Mouse (Mus musculus) midbrain, embryonic 12.5 days (tissue): ENCODE results near the gene Tob1. TPM values are rescaled to one million over a fixed set of nuclear protein-coding genes. Genes with fewer than 3 reads are reported as not detected.

Source experiments
- ATAC-seq: fragments of 200-750 bp; cut with Nextera tagmentation; 2 replicates; pipeline ENCODE4 v1.8.0; 2017; ENCODE audit warnings: low read depth, moderate TSS enrichment, moderate library complexity; ENCODE audit not compliant: low FRiP score
- H3K27ac ChIP-seq: fragments of 300-500 bp; sonication (generic); replicated peaks from 2 replicates; pipeline ENCODE4 v1.5.1; 2016; ENCODE audit warnings: mild to moderate bottlenecking
- H3K27me3 ChIP-seq: fragments of 300-500 bp; sonication (generic); 2 replicates; pipeline ENCODE4 v1.6.1; 2016; ENCODE audit warnings: mild to moderate bottlenecking
- H3K36me3 ChIP-seq: fragments of 300-500 bp; sonication (generic); 2 replicates; pipeline ENCODE4 v1.6.1; 2016
- H3K4me1 ChIP-seq: fragments of 300-500 bp; sonication (generic); 2 replicates; pipeline ENCODE4 v1.6.1; 2016
- H3K4me2 ChIP-seq: fragments of 300-500 bp; sonication (generic); replicated peaks from 2 replicates; pipeline ENCODE4 v1.6.1; 2016; ENCODE audit warnings: mild to moderate bottlenecking, moderate library complexity
- H3K4me3 ChIP-seq: fragments of 300-500 bp; sonication (generic); 2 replicates; pipeline ENCODE4 v1.5.1; 2016; ENCODE audit warnings: mild to moderate bottlenecking
- H3K9ac ChIP-seq: fragments of 300-500 bp; sonication (generic); replicated peaks from 2 replicates; pipeline ENCODE4 v1.6.1; 2016; ENCODE audit warnings: mild to moderate bottlenecking, moderate library complexity
- H3K9me3 ChIP-seq: fragments of 300-500 bp; sonication (generic); 2 replicates; pipeline ENCODE4 v1.6.1; 2016; ENCODE audit warnings: mild to moderate bottlenecking
- WGBS: fragments of 180-500 bp; shearing (Covaris S2); methylation state at CpG from one replicate; pipeline ENCODE4 v1.1.7; 2016; 5-methylcytosine and 5-hydroxymethylcytosine counted together
- polyA plus RNA-seq: library from polyadenylated mRNA; unstranded; fragments of >200 nt; fragmentation: Nextera tagmentation; extraction: Ambion mirVana; gene quantifications from 2 replicates; pipeline ENCODE4 v1.2.1, GENCODE M21; 2016

Tob1 gene
- polyA plus RNA-seq, 1 experiment from 2014 or later: 36.7 TPM

GRCm38 (mm10) chr11:94177841-94178585 lies 33.2 kb upstream of the Tob1 start:
- Histone ChIP-seq H3K36me3 (no peaks in the 10 kb centered on the region), H3K4me1 (no peaks in the 10 kb centered on the region; the same call in 1 of the 2 replicates), H3K27me3 (no peaks in the 10 kb centered on the region), H3K27ac (no peak overlapping the region), H3K9ac (no peak overlapping the region), H3K4me2 (no peak overlapping the region), H3K4me3 (no peak overlapping the region), H3K9me3 (no peaks in the 10 kb centered on the region)
- no peak for ATAC-seq
- WGBS: 80% methylated on average over 15 of the region's 15 CpGs

- Histone ChIP-seq H3K4me3 (no peak overlapping the region), H3K27me3 (no peaks in the 10 kb centered on the region), H3K9ac (no peak overlapping the region), H3K27ac (no peak overlapping the region), H3K4me2 (no peak overlapping the region), H3K4me1 (no peaks in the 10 kb centered on the region; the same call in 1 of the 2 replicates), H3K9me3 (no peaks in the 10 kb centered on the region), H3K36me3 (no peaks in the 10 kb centered on the region)
- 22% methylated on average over 1 of the region's 1 CpGs for WGBS
- ATAC-seq: no peak
Observed at GRCm38 (mm10) chr11:94179768-94180167, 31.5 kb upstream of the Tob1 start.

GRCm38 (mm10) chr11:94180194-94180593 lies 31.1 kb upstream of the Tob1 start:
- 80% methylated on average over 4 of the region's 4 CpGs for WGBS
- no peak for ATAC-seq

GRCm38 (mm10) chr11:94181694-94182093 lies 29.6 kb upstream of the Tob1 start:
- Histone ChIP-seq H3K9me3 (no peaks in the 10 kb centered on the region), H3K9ac (no peak overlapping the region), H3K4me3 (no peak overlapping the region), H3K4me2 (no peak overlapping the region), H3K27ac (no peak overlapping the region), H3K4me1 (no peaks in the 10 kb centered on the region), H3K27me3 (no peaks in the 10 kb centered on the region), H3K36me3 (no peaks in the 10 kb centered on the region)
- 90% methylated on average over 8 of the region's 8 CpGs for WGBS
- no peak for ATAC-seq

More at GRCm38 (mm10) chr11:94180194-94180593, 31.1 kb upstream of the Tob1 start:
- Histone ChIP-seq H3K27ac (no peak overlapping the region), H3K9me3 (no peaks in the 10 kb centered on the region), H3K9ac (no peak overlapping the region), H3K4me2 (no peak overlapping the region), H3K27me3 (no peaks in the 10 kb centered on the region), H3K4me3 (no peak overlapping the region), H3K36me3 (no peaks in the 10 kb centered on the region), H3K4me1 (no peaks in the 10 kb centered on the region; the same call in 1 of the 2 replicates)

GRCm38 (mm10) chr11:94182711-94183110 lies 28.5 kb upstream of the Tob1 start:
- no peak for ATAC-seq
- H3K4me3 ChIP-seq: no peak overlapping the region
- 87% methylated on average over 4 of the region's 4 CpGs for WGBS

GRCm38 (mm10) chr11:94183120-94183519 lies 28.1 kb upstream of the Tob1 start:
- no peak overlapping the region for H3K4me2 ChIP-seq
- no peaks in the 10 kb centered on the region for H3K4me1 ChIP-seq
- no peak overlapping the region for H3K4me3 ChIP-seq
- H3K27me3 ChIP-seq: no peaks in the 10 kb centered on the region
- H3K27ac ChIP-seq: no peak overlapping the region
- H3K9ac ChIP-seq: no peak overlapping the region
- no peaks in the 10 kb centered on the region for H3K9me3 ChIP-seq
- H3K36me3 ChIP-seq: no peaks in the 10 kb centered on the region
- WGBS: 82% methylated on average over 5 of the region's 5 CpGs
- no peak for ATAC-seq

More at GRCm38 (mm10) chr11:94182711-94183110, 28.5 kb upstream of the Tob1 start:
- H3K9ac ChIP-seq: no peak overlapping the region
- H3K4me1 ChIP-seq: no peaks in the 10 kb centered on the region
- no peak overlapping the region for H3K4me2 ChIP-seq
- no peaks in the 10 kb centered on the region for H3K9me3 ChIP-seq
- no peaks in the 10 kb centered on the region for H3K36me3 ChIP-seq
- no peak overlapping the region for H3K27ac ChIP-seq
- H3K27me3 ChIP-seq: no peaks in the 10 kb centered on the region

- H3K27me3 ChIP-seq: no peaks in the 10 kb centered on the region
- no peaks in the 10 kb centered on the region for H3K9me3 ChIP-seq
- no peak for ATAC-seq
- no peak overlapping the region for H3K27ac ChIP-seq
- H3K9ac ChIP-seq: no peak overlapping the region
- H3K4me3 ChIP-seq: no peak overlapping the region
- no peaks in the 10 kb centered on the region for H3K4me1 ChIP-seq
- H3K36me3 ChIP-seq: no peaks in the 10 kb centered on the region
- no peak overlapping the region for H3K4me2 ChIP-seq
- WGBS: 93% methylated on average over 2 of the region's 2 CpGs
Observed at GRCm38 (mm10) chr11:94183671-94184070, 27.6 kb upstream of the Tob1 start.

GRCm38 (mm10) chr11:94189579-94189978 lies 21.7 kb upstream of the Tob1 start:
- no peaks in the 10 kb centered on the region for H3K27me3 ChIP-seq
- no peak overlapping the region for H3K4me3 ChIP-seq
- no peaks in the 10 kb centered on the region for H3K36me3 ChIP-seq
- H3K4me1 ChIP-seq: no peaks in the 10 kb centered on the region; the same call in 1 of the 2 replicates
- ATAC-seq: no peak
- no peaks in the 10 kb centered on the region for H3K9me3 ChIP-seq
- no peak overlapping the region for H3K4me2 ChIP-seq
- 84% methylated on average over 10 of the region's 10 CpGs for WGBS
- H3K27ac ChIP-seq: no peak overlapping the region
- no peak overlapping the region for H3K9ac ChIP-seq

- H3K27ac ChIP-seq: no peak overlapping the region
- H3K27me3 ChIP-seq: no peaks in the 10 kb centered on the region
- no peaks in the 10 kb centered on the region for H3K9me3 ChIP-seq
- WGBS: 91% methylated on average over 5 of the region's 5 CpGs
- H3K4me3 ChIP-seq: no peak overlapping the region
- H3K4me1 ChIP-seq: no peaks in the 10 kb centered on the region; the same call in 1 of the 2 replicates
- no peak for ATAC-seq
- no peak overlapping the region for H3K4me2 ChIP-seq
- H3K9ac ChIP-seq: no peak overlapping the region
- H3K36me3 ChIP-seq: no peaks in the 10 kb centered on the region
Observed at GRCm38 (mm10) chr11:94190665-94191064, 20.6 kb upstream of the Tob1 start.

GRCm38 (mm10) chr11:94193109-94193508 lies 18.1 kb upstream of the Tob1 start:
- H3K9me3 ChIP-seq: no peaks in the 10 kb centered on the region
- 73% methylated on average over 2 of the region's 2 CpGs for WGBS
- no peak for ATAC-seq
- no peaks in the 10 kb centered on the region for H3K27me3 ChIP-seq
- no peak overlapping the region for H3K4me3 ChIP-seq
- H3K36me3 ChIP-seq: no peaks in the 10 kb centered on the region
- H3K27ac ChIP-seq: no peak overlapping the region
- no peaks in the 10 kb centered on the region; the same call in 1 of the 2 replicates for H3K4me1 ChIP-seq
- no peak overlapping the region for H3K9ac ChIP-seq
- H3K4me2 ChIP-seq: no peak overlapping the region

GRCm38 (mm10) chr11:94196311-94196710 lies 14.9 kb upstream of the Tob1 start:
- no peak overlapping the region for H3K4me2 ChIP-seq
- ATAC-seq: no peak
- H3K27me3 ChIP-seq: no peaks in the 10 kb centered on the region
- no peak overlapping the region for H3K9ac ChIP-seq
- no peaks in the 10 kb centered on the region; the same call in 1 of the 2 replicates for H3K4me1 ChIP-seq
- no peak overlapping the region for H3K4me3 ChIP-seq
- no peaks in the 10 kb centered on the region for H3K9me3 ChIP-seq
- 83% methylated on average over 3 of the region's 3 CpGs for WGBS
- no peak overlapping the region for H3K27ac ChIP-seq
- no peaks in the 10 kb centered on the region for H3K36me3 ChIP-seq

- no peak overlapping the region for H3K27ac ChIP-seq
- ATAC-seq: no peak
- no peaks in the 10 kb centered on the region; the same call in 1 of the 2 replicates for H3K4me1 ChIP-seq
- H3K27me3 ChIP-seq: no peaks in the 10 kb centered on the region
- no peaks in the 10 kb centered on the region for H3K36me3 ChIP-seq
- no peak overlapping the region for H3K4me3 ChIP-seq
- H3K9ac ChIP-seq: no peak overlapping the region
- WGBS: 89% methylated on average over 7 of the region's 7 CpGs
- H3K9me3 ChIP-seq: no peaks in the 10 kb centered on the region
- H3K4me2 ChIP-seq: no peak overlapping the region
Observed at GRCm38 (mm10) chr11:94198405-94199146, 12.7 kb upstream of the Tob1 start.
